Mouse (Mus musculus): Measurements from ENCODE around the gene Fam221a. TPM values are rescaled to one million over a fixed set of nuclear protein-coding genes. Genes with fewer than 3 reads are reported as not detected.
A peak's percentile ranks its signal among the peaks of the same experiment; 100 is the strongest.

Gene Fam221a
- polyA plus RNA-seq, 1 experiment from 2014 or later: 11.6 TPM

- Histone ChIP-seq H3K4me2 (no peak overlapping the region), H3K27ac (no peak overlapping the region), H3K9me3 (no peaks in the 10 kb centered on the region), H3K4me3 (no peak overlapping the region), H3K9ac (no peak overlapping the region), H3K4me1 (no peaks in the 10 kb centered on the region), H3K27me3 (no peaks in the 10 kb centered on the region), H3K36me3 (no peaks in the 10 kb centered on the region)
- no peak for ATAC-seq (ENCODE audit: borderline replicate concordance, extremely low read depth, low FRiP score, low TSS enrichment)
- 36% methylated on average over 9 of the region's 9 CpGs for WGBS
Measured at GRCm38 (mm10) chr6:49338566-49338965, 29.0 kb upstream of the Fam221a start.

GRCm38 (mm10) chr6:49339145-49339544 is 28.4 kb upstream of the Fam221a start:
- Histone ChIP-seq H3K4me1 (no peaks in the 10 kb centered on the region), H3K36me3 (no peaks in the 10 kb centered on the region), H3K27me3 (no peaks in the 10 kb centered on the region), H3K4me3 (no peak overlapping the region), H3K4me2 (no peak overlapping the region), H3K9me3 (no peaks in the 10 kb centered on the region), H3K9ac (no peak overlapping the region), H3K27ac (no peak overlapping the region)
- WGBS: 50% methylated on average over 6 of the region's 6 CpGs
- ATAC-seq (ENCODE audit: borderline replicate concordance, extremely low read depth, low FRiP score, low TSS enrichment): no peak

GRCm38 (mm10) chr6:49343737-49344469 is 23.6 kb upstream of the Fam221a start:
- H3K9me3 ChIP-seq: no peaks in the 10 kb centered on the region
- no peak overlapping the region for H3K4me3 ChIP-seq
- H3K9ac ChIP-seq: no peak overlapping the region
- H3K4me1 ChIP-seq: no peaks in the 10 kb centered on the region
- no peak overlapping the region for H3K4me2 ChIP-seq
- no peak overlapping the region for H3K27ac ChIP-seq
- H3K27me3 ChIP-seq: no peaks in the 10 kb centered on the region
- ATAC-seq (ENCODE audit: borderline replicate concordance, extremely low read depth, low FRiP score, low TSS enrichment): no peak
- no peaks in the 10 kb centered on the region for H3K36me3 ChIP-seq
- WGBS: 76% methylated on average over 14 of the region's 14 CpGs

- no peaks in the 10 kb centered on the region for H3K9me3 ChIP-seq
- no peak overlapping the region for H3K27ac ChIP-seq
- H3K4me1 ChIP-seq: no peaks in the 10 kb centered on the region
- no peak for ATAC-seq (ENCODE audit: borderline replicate concordance, extremely low read depth, low FRiP score, low TSS enrichment)
- H3K9ac ChIP-seq: no peak overlapping the region
- no peak overlapping the region for H3K4me3 ChIP-seq
- H3K4me2 ChIP-seq: no peak overlapping the region
- no peaks in the 10 kb centered on the region for H3K27me3 ChIP-seq
- WGBS: 77% methylated on average over 7 of the region's 7 CpGs
- no peaks in the 10 kb centered on the region for H3K36me3 ChIP-seq
Measured at GRCm38 (mm10) chr6:49349826-49350225, 17.7 kb upstream of the Fam221a start.

GRCm38 (mm10) chr6:49354613-49355012 is 12.9 kb upstream of the Fam221a start:
- H3K27me3 ChIP-seq: no peaks in the 10 kb centered on the region
- H3K9ac ChIP-seq: no peak overlapping the region
- no peaks in the 10 kb centered on the region for H3K36me3 ChIP-seq
- H3K27ac ChIP-seq: no peak overlapping the region
- no peaks in the 10 kb centered on the region for H3K4me1 ChIP-seq
- WGBS: 72% methylated on average over 3 of the region's 3 CpGs
- H3K9me3 ChIP-seq: no peaks in the 10 kb centered on the region
- ATAC-seq (ENCODE audit: borderline replicate concordance, extremely low read depth, low FRiP score, low TSS enrichment): no peak
- H3K4me3 ChIP-seq: no peak overlapping the region
- no peak overlapping the region for H3K4me2 ChIP-seq

GRCm38 (mm10) chr6:49355171-49355570 is 12.4 kb upstream of the Fam221a start:
- Histone ChIP-seq H3K27me3 (no peaks in the 10 kb centered on the region), H3K27ac (no peak overlapping the region), H3K4me2 (no peak overlapping the region), H3K9me3 (no peaks in the 10 kb centered on the region), H3K4me3 (no peak overlapping the region), H3K9ac (no peak overlapping the region), H3K36me3 (no peaks in the 10 kb centered on the region), H3K4me1 (no peaks in the 10 kb centered on the region)
- no peak for ATAC-seq (ENCODE audit: borderline replicate concordance, extremely low read depth, low FRiP score, low TSS enrichment)
- WGBS: 62% methylated on average over 4 of the region's 4 CpGs

GRCm38 (mm10) chr6:49360420-49360819 is 7.1 kb upstream of the Fam221a start:
- no peak overlapping the region for H3K4me2 ChIP-seq
- no peak for ATAC-seq (ENCODE audit: borderline replicate concordance, extremely low read depth, low FRiP score, low TSS enrichment)
- H3K9ac ChIP-seq: no peak overlapping the region
- H3K36me3 ChIP-seq: no peaks in the 10 kb centered on the region
- no peaks in the 10 kb centered on the region for H3K4me1 ChIP-seq
- H3K27me3 ChIP-seq: no peaks in the 10 kb centered on the region
- H3K9me3 ChIP-seq: no peaks in the 10 kb centered on the region
- H3K4me3 ChIP-seq: no peak overlapping the region
- no peak overlapping the region for H3K27ac ChIP-seq

- Histone ChIP-seq H3K4me2 (peak overlapping the region; percentile 75), H3K36me3 (no peaks in the 10 kb centered on the region), H3K27me3 (no peaks in the 10 kb centered on the region), H3K4me3 (peak overlapping the region; percentile 54), H3K27ac (peak overlapping the region; percentile 85), H3K9me3 (no peaks in the 10 kb centered on the region), H3K4me1 (peaks cover 14% of the 10 kb centered on the region), H3K9ac (peak overlapping the region; percentile 66)
- WGBS: 33% methylated on average over 3 of the region's 3 CpGs
- no peak for ATAC-seq (ENCODE audit: borderline replicate concordance, extremely low read depth, low FRiP score, low TSS enrichment)
Measured at GRCm38 (mm10) chr6:49368212-49368611, 673 bp downstream of the Fam221a start.

- 67% methylated on average over 4 of the region's 4 CpGs for WGBS
Measured at GRCm38 (mm10) chr6:49372705-49373104, 5.2 kb downstream of the Fam221a start.

GRCm38 (mm10) chr6:49373943-49374342 is 6.4 kb downstream of the Fam221a start:
- ATAC-seq (ENCODE audit: borderline replicate concordance, extremely low read depth, low FRiP score, low TSS enrichment): no peak
- Histone ChIP-seq H3K9me3 (no peaks in the 10 kb centered on the region), H3K4me2 (no peak overlapping the region), H3K4me3 (no peak overlapping the region), H3K4me1 (peaks cover under 1% of the 10 kb centered on the region; the same call in 1 of the 2 replicates), H3K36me3 (no peaks in the 10 kb centered on the region), H3K9ac (no peak overlapping the region), H3K27ac (peak overlapping the region; percentile 5; the same call in 1 of the 2 replicates), H3K27me3 (no peaks in the 10 kb centered on the region)
- WGBS: 49% methylated on average over 2 of the region's 2 CpGs

More at GRCm38 (mm10) chr6:49372705-49373104, 5.2 kb downstream of the Fam221a start:
- Histone ChIP-seq H3K9me3 (no peaks in the 10 kb centered on the region), H3K4me1 (peaks cover 9% of the 10 kb centered on the region), H3K4me2 (no peak overlapping the region), H3K9ac (no peak overlapping the region), H3K27ac (no peak overlapping the region), H3K27me3 (no peaks in the 10 kb centered on the region), H3K4me3 (no peak overlapping the region), H3K36me3 (no peaks in the 10 kb centered on the region)
- no peak for ATAC-seq (ENCODE audit: borderline replicate concordance, extremely low read depth, low FRiP score, low TSS enrichment)

GRCm38 (mm10) chr6:49378328-49378727 is 10.8 kb downstream of the Fam221a start:
- 35% methylated on average over 12 of the region's 12 CpGs for WGBS
- H3K27ac ChIP-seq: no peak overlapping the region
- no peak overlapping the region for H3K4me2 ChIP-seq
- no peak for ATAC-seq (ENCODE audit: borderline replicate concordance, extremely low read depth, low FRiP score, low TSS enrichment)
- H3K9me3 ChIP-seq: no peaks in the 10 kb centered on the region
- no peak overlapping the region for H3K4me3 ChIP-seq
- H3K27me3 ChIP-seq: no peaks in the 10 kb centered on the region
- H3K9ac ChIP-seq: no peak overlapping the region
- no peaks in the 10 kb centered on the region for H3K4me1 ChIP-seq
- 0 out of 2 replicates have a peak, but pooled peaks cover 5% of the 10 kb centered on the region for H3K36me3 ChIP-seq

- Histone ChIP-seq H3K4me1 (no peaks in the 10 kb centered on the region), H3K27me3 (no peaks in the 10 kb centered on the region), H3K4me2 (no peak overlapping the region), H3K4me3 (no peak overlapping the region), H3K9ac (no peak overlapping the region), H3K27ac (no peak overlapping the region), H3K36me3 (no peaks in the 10 kb centered on the region), H3K9me3 (no peaks in the 10 kb centered on the region)
- 67% methylated on average over 1 of the region's 1 CpGs for WGBS
- no peak for ATAC-seq (ENCODE audit: borderline replicate concordance, extremely low read depth, low FRiP score, low TSS enrichment)
Measured at GRCm38 (mm10) chr6:49394276-49394675, 26.7 kb downstream of the Fam221a start.
